Mouse (Mus musculus) sigmoid colon, adult 10 weeks (tissue): ENCODE measurements around the gene Podxl. TPM values are rescaled to one million over a fixed set of nuclear protein-coding genes. Genes with fewer than 3 reads are reported as not detected.

Experiments
- polyA plus RNA-seq: library from polyadenylated mRNA; stranded (reverse); fragments of 350-450 nt; fragmentation: Illumina TruSeq; extraction: RNeasy Lipid Tissue Mini Kit (QIAGEN cat#74804); gene quantifications from one replicate; pipeline ENCODE4 v1.2.3, GENCODE M21; 2014; ENCODE audit warnings: low read depth, low replicate concordance

The Podxl gene
- 13.9 TPM for polyA plus RNA-seq

DNA sequence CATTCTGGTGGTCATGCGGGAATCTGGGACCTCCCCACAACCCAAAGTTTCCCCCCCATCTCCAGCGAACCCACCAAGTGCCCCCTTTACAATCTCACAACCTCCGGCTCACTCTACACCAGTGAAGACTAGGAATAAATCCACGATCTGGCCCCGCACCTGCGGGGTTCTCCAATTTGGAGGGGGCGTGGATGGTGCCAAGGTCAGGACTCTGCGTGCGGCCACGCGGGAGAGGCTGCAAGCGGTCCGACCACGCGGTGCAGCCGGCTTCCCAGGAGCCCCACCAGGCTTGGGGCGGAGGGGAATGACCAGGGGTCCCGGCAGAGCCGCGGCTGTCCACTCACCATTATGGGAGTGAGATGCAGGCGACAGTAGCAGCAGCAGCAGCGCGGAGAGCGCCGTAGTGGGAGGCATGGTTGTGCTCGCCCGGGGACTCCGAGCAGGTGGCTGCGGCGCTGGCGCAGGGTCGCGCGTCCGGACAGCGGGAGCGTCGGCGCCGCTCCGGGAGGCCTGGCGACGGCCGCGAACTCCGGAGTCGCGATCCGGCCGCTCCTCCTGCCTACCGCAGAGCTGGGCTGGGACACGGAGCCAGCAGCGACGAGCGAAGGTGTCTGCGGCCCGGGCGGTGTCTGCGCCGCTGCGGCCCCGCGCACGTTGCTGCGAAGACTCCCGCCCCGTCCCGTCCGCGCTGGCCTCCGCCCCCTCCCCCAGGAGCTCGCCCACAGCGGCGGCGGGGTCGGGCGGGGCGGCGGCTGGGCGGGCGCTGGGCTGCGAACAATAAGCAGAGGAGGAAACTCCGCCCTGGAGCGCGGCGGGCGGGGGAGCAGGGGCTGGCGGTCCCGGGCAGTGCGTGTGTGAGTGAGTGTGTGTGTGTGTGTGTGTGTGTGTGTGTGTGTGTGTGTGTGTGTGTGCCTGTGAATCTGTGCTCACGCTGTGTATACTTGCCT, at the start of gene Podxl:
TSS of gene Podxl (minus strand) at position 747 of the 947 bp plus-strand sequence.

Other genes with a start within 250 kb of the Podxl start
- 542 TPM for gene Mkln1, start 165.2 kb downstream of the Podxl start, polyA plus RNA-seq